In the genomic region with DNA sequence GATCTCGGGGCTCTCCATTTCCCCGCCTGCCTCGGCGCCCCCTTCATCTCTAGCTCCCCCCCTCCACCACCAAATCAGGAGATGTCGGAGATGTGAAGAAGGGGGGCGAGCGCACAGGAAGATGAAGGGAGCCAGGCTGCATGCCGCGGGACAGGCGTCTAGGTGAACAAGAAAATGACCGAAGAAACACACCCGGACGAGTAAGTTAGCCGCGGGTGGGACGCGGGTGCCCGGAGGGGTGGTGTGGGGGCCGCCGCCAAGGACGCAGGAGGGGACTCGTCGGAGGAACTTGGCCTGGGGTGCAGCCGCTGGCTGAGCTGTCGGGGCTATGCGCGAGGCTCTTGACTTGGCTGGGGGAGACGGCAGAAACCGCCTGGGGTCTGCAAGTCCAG, we compare ENCODE assay signal across 8 mouse cellular contexts. TPM values are rescaled to one million over a fixed set of nuclear protein-coding genes. Genes with fewer than 3 reads are reported as not detected.
DNase-seq lines count a peak whose midpoint lies in the region; ATAC-seq and TF ChIP-seq lines count a peak whose summit lies in the region.

No protein-coding gene starts in this region.

- H3K27me3 ChIP-seq in embryonic facial prominence, embryonic 12.5 days, result no peaks in the 10 kb centered on the region
- H3K27me3 ChIP-seq in hindbrain, embryonic 10.5 days (ENCODE audit: insufficient read depth, poor library complexity, severe bottlenecking), result no peaks in the 10 kb centered on the region
- H3K27me3 ChIP-seq in liver, embryonic 12.5 days (replicated peaks), result no peaks in the 10 kb centered on the region

- peaks cover 24% of the 10 kb centered on the region for H3K4me1 ChIP-seq in embryonic facial prominence, embryonic 12.5 days
- peaks cover 43% of the 10 kb centered on the region for H3K4me1 ChIP-seq in hindbrain, embryonic 10.5 days (replicated peaks)
- H3K4me1 ChIP-seq in liver, embryonic 12.5 days, result peaks cover 59% of the 10 kb centered on the region

- H3K27ac ChIP-seq in gastrocnemius, adult 2 months, result peak overlapping the region; percentile 94
- H3K27ac ChIP-seq in embryonic facial prominence, embryonic 12.5 days, result peak overlapping the region; percentile 95
- H3K27ac ChIP-seq in hindbrain, embryonic 10.5 days, result peak overlapping the region; percentile 98
- peak overlapping the region; percentile 89 for H3K27ac ChIP-seq in liver, embryonic 12.5 days

- H3K9ac ChIP-seq in embryonic facial prominence, embryonic 12.5 days, result peak overlapping the region; percentile 90
- peak overlapping the region; percentile 92 for H3K9ac ChIP-seq in liver, embryonic 12.5 days

- intact Hi-C loops in gastrocnemius, adult 2 months (cut with DNase I), result loop anchor here (5.0 kb wide), 4 partner anchors 38 to 188 kb away; a partner anchor contains a TSS
- intact Hi-C loops in gastrocnemius, postnatal 36 days (cut with DNase I), result loop anchor here (5.0 to 10.0 kb wide), 4 partner anchors 38 to 280 kb away; a partner anchor contains a TSS

- no peaks in the 10 kb centered on the region for H3K9me3 ChIP-seq in embryonic facial prominence, embryonic 12.5 days
- H3K9me3 ChIP-seq in hindbrain, embryonic 10.5 days, result no peaks in the 10 kb centered on the region
- H3K9me3 ChIP-seq in liver, embryonic 12.5 days (replicated peaks), result no peaks in the 10 kb centered on the region

- H3K4me2 ChIP-seq in embryonic facial prominence, embryonic 12.5 days (replicated peaks), result peak overlapping the region; percentile 63
- H3K4me2 ChIP-seq in liver, embryonic 12.5 days, result peak overlapping the region; percentile 95

- no peaks in the 10 kb centered on the region for H3K36me3 ChIP-seq in embryonic facial prominence, embryonic 12.5 days
- no peaks in the 10 kb centered on the region for H3K36me3 ChIP-seq in hindbrain, embryonic 10.5 days
- H3K36me3 ChIP-seq in liver, embryonic 12.5 days, result 0 out of 2 replicates have a peak, but pooled peaks cover 4% of the 10 kb centered on the region

- DNase-seq in gastrocnemius, adult 2 months, result peak; percentile 58
- no peak for DNase-seq in gastrocnemius, postnatal 36 days
- DNase-seq in CD4-positive, CD25-positive, alpha-beta regulatory T cell, adult 2 months (ENCODE audit: low read depth, low spot score), result peak; percentile 68
- DNase-seq in hindbrain, embryonic 10.5 days (ENCODE audit: low spot score), result no peak
- peak; percentile 52 for DNase-seq in retina, embryonic 14.5 days (ENCODE audit: low spot score)
- DNase-seq in MN1 (ENCODE audit: low spot score), result no peak

- under 1% methylated on average over 29 of the region's 29 CpGs for WGBS in embryonic facial prominence, embryonic 12.5 days
- WGBS in hindbrain, embryonic 10.5 days, result under 1% methylated on average over 29 of the region's 29 CpGs
- WGBS in liver, embryonic 12.5 days (ENCODE audit: insufficient replicate concordance), result under 1% methylated on average over 29 of the region's 29 CpGs

- no peak for TF ChIP-seq CTCF in gastrocnemius, adult 2 months (IDR thresholded peaks at IDR 0.05)

- peak overlapping the region; percentile 90 for H3K4me3 ChIP-seq in gastrocnemius, adult 2 months
- H3K4me3 ChIP-seq in embryonic facial prominence, embryonic 12.5 days, result peak overlapping the region; percentile 83
- H3K4me3 ChIP-seq in hindbrain, embryonic 10.5 days, result peak overlapping the region; percentile 90
- H3K4me3 ChIP-seq in liver, embryonic 12.5 days, result peak overlapping the region; percentile 94

- ATAC-seq in embryonic facial prominence, embryonic 12.5 days (ENCODE audit: insufficient number of reproducible peaks, insufficient read depth, low FRiP score, low TSS enrichment), result no peak
- no peak; the same call in 1 of the 2 replicates for ATAC-seq in liver, embryonic 12.5 days

RNA-seq across cellular contexts. Expression of a gene that starts 0.6 kb away (rescaled TPM):
- 1 to 10 TPM; 5.6 to 7.8 TPM for total RNA-seq in gastrocnemius, adult 2 months (2021)
- 1 to 10 TPM; 6.1 to 7.1 TPM for total RNA-seq in gastrocnemius, postnatal 36 days (2021)
- 7.9 and 10.0 TPM in 2 replicates for polyA plus RNA-seq in embryonic facial prominence, embryonic 12.5 days (2016; fragmentation: Nextera tagmentation; extraction: Ambion mirVana)
- 4.7 and 6.3 TPM in 2 replicates for polyA plus RNA-seq in hindbrain, embryonic 10.5 days (2016; fragmentation: Nextera tagmentation; extraction: Ambion mirVana)
- 2.9 and 3.6 TPM in 2 replicates for polyA plus RNA-seq in liver, embryonic 12.5 days (2016; fragmentation: Nextera tagmentation; extraction: Ambion mirVana)

Comparison
In these comparisons a context has a peak if more than half of its experiments do, and no peak if none do; other contexts are left out.
1. DNase-seq: peak in gastrocnemius, adult 2 months (single experiment), CD4-positive, CD25-positive, alpha-beta regulatory T cell, adult 2 months (single experiment) and retina, embryonic 14.5 days (single experiment); none in gastrocnemius, postnatal 36 days (0 of 2), hindbrain, embryonic 10.5 days (single experiment) and MN1 (single experiment).
2. Peak in every context shown above with its lines, with median percentiles within 50 percentile points of each other: H3K27ac ChIP-seq and H3K4me3 ChIP-seq.